Mouse (Mus musculus) fat pad, adult 2 months (tissue): Measurements from ENCODE around the gene Slc12a9.

Experiments used
- DNase-seq: peaks from one replicate; pipeline ENCODE4 v3.0.0-alpha.2; 2011; ENCODE audit warnings: low read depth, low spot score; ENCODE audit errors: extremely low read depth

Slc12a9 gene

GRCm38 (mm10) chr5:137333512-137334174 is at the start of gene Slc12a9:
TSS of gene Slc12a9 (minus strand) at chr5:137333597.
- peak; percentile 64 for DNase-seq

GRCm38 (mm10) chr5:137381152-137381551 is 47.8 kb upstream of the Slc12a9 start:
- no peak for DNase-seq

GRCm38 (mm10) chr5:137377603-137378002 is 44.2 kb upstream of the Slc12a9 start:
- no peak for DNase-seq

- DNase-seq: no peak
Measured at GRCm38 (mm10) chr5:137377176-137377575, 43.8 kb upstream of the Slc12a9 start.

GRCm38 (mm10) chr5:137376722-137377121 is 43.3 kb upstream of the Slc12a9 start:
- no peak for DNase-seq

GRCm38 (mm10) chr5:137376198-137376597 is 42.8 kb upstream of the Slc12a9 start:
- DNase-seq: no peak

- no peak for DNase-seq
Measured at GRCm38 (mm10) chr5:137375627-137376026, 42.2 kb upstream of the Slc12a9 start.

GRCm38 (mm10) chr5:137374521-137375080 is 41.2 kb upstream of the Slc12a9 start:
- no peak for DNase-seq

GRCm38 (mm10) chr5:137373371-137373950 is 40.1 kb upstream of the Slc12a9 start:
- no peak for DNase-seq

- DNase-seq: no peak
Measured at GRCm38 (mm10) chr5:137369665-137370064, 36.3 kb upstream of the Slc12a9 start.

- no peak for DNase-seq
Measured at GRCm38 (mm10) chr5:137358382-137358781, 25.0 kb upstream of the Slc12a9 start.

- no peak for DNase-seq
Measured at GRCm38 (mm10) chr5:137354091-137354490, 20.7 kb upstream of the Slc12a9 start.

- DNase-seq: no peak
Measured at GRCm38 (mm10) chr5:137352011-137352975, 18.9 kb upstream of the Slc12a9 start.

- no peak for DNase-seq
Measured at GRCm38 (mm10) chr5:137351394-137351793, 18.0 kb upstream of the Slc12a9 start.

- no peak for DNase-seq
Measured at GRCm38 (mm10) chr5:137351058-137351380, 17.6 kb upstream of the Slc12a9 start.

- no peak for DNase-seq
Measured at GRCm38 (mm10) chr5:137350205-137351057, 17.0 kb upstream of the Slc12a9 start.

GRCm38 (mm10) chr5:137349384-137350204 is 16.2 kb upstream of the Slc12a9 start, which contains the start of gene Ephb4:
TSS of gene Ephb4 (plus strand) at chr5:137350109.
- DNase-seq: no peak

GRCm38 (mm10) chr5:137348482-137349383 is 15.3 kb upstream of the Slc12a9 start:
- no peak for DNase-seq

GRCm38 (mm10) chr5:137347856-137348255 is 14.5 kb upstream of the Slc12a9 start:
- no peak for DNase-seq
